Mouse (Mus musculus) small intestine, adult 2 months (tissue): ENCODE data around the gene Hoxd13.
A peak's percentile ranks its signal among the peaks of the same experiment; 100 is the strongest.

Experiments used
- CTCF ChIP-seq: fragments of 200-500 bp; IDR thresholded peaks from 2 replicates; pipeline ENCODE4 v1.5.1; 2012; ENCODE audit warnings: low read depth, mild to moderate bottlenecking, control low read depth, inconsistent platforms, low read length, moderate library complexity, mixed read lengths; ENCODE audit not compliant: insufficient replicate concordance, insufficient read length; ENCODE audit errors: extremely low read depth
- POLR2A ChIP-seq: fragments of 200-500 bp; IDR thresholded peaks from 2 replicates; pipeline ENCODE4 v1.6.1; 2012; ENCODE audit warnings: low read depth, mild to moderate bottlenecking, control low read depth, inconsistent platforms, low read length, moderate library complexity

DNA sequence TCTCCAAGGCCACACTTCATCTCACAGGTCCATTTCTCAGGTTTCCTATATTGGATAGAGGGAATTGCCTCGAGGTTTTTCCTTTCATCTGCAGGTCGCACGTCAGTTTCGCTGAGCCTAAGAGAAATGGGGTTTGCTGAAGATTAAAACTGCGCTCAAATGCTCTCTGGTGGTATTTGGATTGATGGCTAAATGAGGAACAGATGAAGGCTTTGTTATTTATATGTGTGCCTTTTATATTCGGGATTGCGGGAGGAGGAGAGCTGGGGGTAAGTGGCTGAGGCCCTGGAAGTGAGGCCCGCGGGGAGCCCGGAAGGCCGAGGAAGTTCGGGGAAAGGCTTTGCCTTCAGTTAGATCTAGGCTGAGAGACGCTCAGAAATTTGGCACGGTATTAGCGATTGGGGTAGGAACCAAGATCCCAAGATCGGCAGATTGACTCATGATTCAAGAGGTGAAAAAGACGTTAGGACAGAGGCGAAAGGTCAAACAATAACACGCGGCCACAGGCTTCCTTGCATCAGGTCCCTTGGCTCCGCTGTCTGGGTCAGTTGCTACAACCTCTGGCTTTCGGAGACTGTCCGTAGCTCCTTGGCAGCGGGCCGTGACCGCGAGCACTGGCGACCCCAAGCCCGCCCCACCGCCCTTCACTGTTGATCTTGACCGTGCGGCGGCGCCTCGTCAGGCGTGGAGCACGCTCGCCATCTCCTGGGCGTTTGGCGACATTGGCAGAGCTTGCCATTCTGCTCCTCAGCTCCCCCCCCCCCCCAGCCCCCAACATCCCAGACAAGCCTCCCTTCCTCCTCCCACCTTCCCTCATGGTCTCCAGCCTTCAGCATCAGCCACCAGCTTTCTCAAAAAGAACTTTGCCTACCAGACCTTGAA, 4.6 kb downstream of the Hoxd13 start:
- TF ChIP-seq CTCF (peak; percentile 67), POLR2A (no peak)
